Mouse (Mus musculus): ENCODE data around the gene Lrfn3. TPM values are rescaled to one million over a fixed set of nuclear protein-coding genes. Genes with fewer than 3 reads are reported as not detected.

Lrfn3 gene
- total and polyA plus RNA-seq, 3 experiments, result 0.08 TPM; not detected in 2

DNA sequence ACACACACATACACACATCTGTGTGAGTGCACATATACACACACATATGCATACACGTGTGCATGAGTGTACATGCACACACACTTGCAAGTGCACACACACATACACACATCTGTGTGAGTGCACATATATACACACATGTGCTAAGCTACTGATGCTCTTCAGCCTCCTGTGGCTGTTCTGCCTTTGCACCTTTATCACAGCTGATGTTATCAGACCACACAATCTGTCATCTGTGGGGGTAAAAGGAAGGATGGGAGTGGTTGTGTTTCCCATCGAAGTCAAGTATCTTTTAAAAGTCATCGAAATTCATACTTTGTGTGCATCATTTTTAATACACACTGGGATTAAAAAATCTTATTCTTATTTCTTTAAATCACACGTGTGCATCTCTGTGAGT, 39.8 kb upstream of the Lrfn3 start:
- Histone ChIP-seq H3K79me2 (replicated peaks; ENCODE audit: control insufficient read depth, extremely low read depth, insufficient read depth, poor library complexity, severe bottlenecking) (no peaks in the 10 kb centered on the region), H3K27ac (ENCODE audit: insufficient read depth, low read depth) (no peak overlapping the region), H3K4me1 (ENCODE audit: control insufficient read depth in 1 of 2, insufficient read depth in 2 of 2) (no peaks in the 10 kb centered on the region; a peak in 1 of 4 replicates), H3K4me3 (replicated peaks in 1 of 3; ENCODE audit: low read depth in 2 of 3, low read length in 2 of 3, poor library complexity in 1 of 3) (no peak overlapping the region), H3K36me3 (replicated peaks in 1 of 2; ENCODE audit: control insufficient read depth in 1 of 2, insufficient read depth in 1 of 2, low read length in 1 of 2) (no peaks in the 10 kb centered on the region), H3K9me3 (replicated peaks; ENCODE audit: low read length) (peaks cover 2% of the 10 kb centered on the region), H3K9ac (ENCODE audit: insufficient read depth, low read depth) (no peak overlapping the region), H3K4me2 (ENCODE audit: insufficient read depth, low read depth, poor library complexity, severe bottlenecking) (no peak overlapping the region), H3K27me3 (replicated peaks) (no peaks in the 10 kb centered on the region)
- in situ Hi-C loops (cut with MboI; ENCODE audit: low pct_ligation_motif_present, low pct_unique_long_range_greater_than_20kb, low sequenced_read_pairs), result no loop called here
- TF ChIP-seq MAX (IDR thresholded peaks at IDR 0.05; ENCODE audit: low read length) (no peak), GABPA (IDR thresholded peaks at IDR 0.05; ENCODE audit: insufficient replicate concordance, low read depth, low read length) (no peak), ELF1 (IDR thresholded peaks at IDR 0.05; ENCODE audit: low read depth, low read length) (no peak)
- DNase-seq (ENCODE audit: extremely low read depth), result no peak
- dilution Hi-C loops (cut with MboI; ENCODE audit: extremely low pct_ligation_motif_present, extremely low pct_unique_long_range_greater_than_20kb, low sequenced_read_pairs), result no loop called here

DNA sequence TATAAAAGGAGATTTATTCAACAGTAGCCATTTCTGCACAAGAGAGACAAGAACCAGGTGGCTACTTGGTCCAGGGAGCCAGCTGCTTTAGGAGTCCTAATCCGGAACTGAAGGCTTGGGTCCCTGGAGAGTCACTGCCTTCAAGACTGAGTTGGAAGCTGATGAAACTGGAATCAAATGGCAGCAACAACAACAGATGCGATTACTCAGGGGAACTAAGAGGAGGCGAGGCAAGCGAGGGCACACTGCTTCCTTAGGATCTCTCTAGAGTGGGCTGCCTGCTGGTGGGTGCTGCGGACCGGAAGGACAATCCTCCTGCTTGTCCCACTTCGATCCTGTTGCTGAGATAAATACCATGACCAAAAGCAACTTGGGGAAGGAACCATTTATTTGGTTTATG, 37.1 kb upstream of the Lrfn3 start:
- in situ Hi-C loops (cut with MboI; ENCODE audit: low pct_ligation_motif_present, low pct_unique_long_range_greater_than_20kb, low sequenced_read_pairs), result no loop called here
- dilution Hi-C loops (cut with MboI; ENCODE audit: extremely low pct_ligation_motif_present, extremely low pct_unique_long_range_greater_than_20kb, low sequenced_read_pairs), result no loop called here
- Histone ChIP-seq H3K4me3 (replicated peaks in 1 of 3; ENCODE audit: low read depth in 2 of 3, low read length in 2 of 3, poor library complexity in 1 of 3) (no peak overlapping the region), H3K27me3 (replicated peaks) (no peaks in the 10 kb centered on the region), H3K27ac (ENCODE audit: insufficient read depth, low read depth) (no peak overlapping the region), H3K36me3 (replicated peaks in 1 of 2; ENCODE audit: control insufficient read depth in 1 of 2, insufficient read depth in 1 of 2, low read length in 1 of 2) (no peaks in the 10 kb centered on the region), H3K4me2 (ENCODE audit: insufficient read depth, low read depth, poor library complexity, severe bottlenecking) (no peak overlapping the region), H3K79me2 (replicated peaks; ENCODE audit: control insufficient read depth, extremely low read depth, insufficient read depth, poor library complexity, severe bottlenecking) (no peaks in the 10 kb centered on the region), H3K4me1 (ENCODE audit: control insufficient read depth in 1 of 2, insufficient read depth in 2 of 2) (peaks cover 0 to under 1% of the 10 kb centered on the region in 2 experiments; a peak in 2 of 4 replicates), H3K9ac (ENCODE audit: insufficient read depth, low read depth) (no peak overlapping the region), H3K9me3 (replicated peaks; ENCODE audit: low read length) (no peaks in the 10 kb centered on the region)
- no peak for TF ChIP-seq USF1 (IDR thresholded peaks at IDR 0.05; ENCODE audit: low read depth, low read length)
- no peak for TF ChIP-seq MAX (IDR thresholded peaks at IDR 0.05; ENCODE audit: low read length)
- no peak for TF ChIP-seq MAFK (IDR thresholded peaks at IDR 0.05; ENCODE audit: insufficient replicate concordance, low read length)
- TF ChIP-seq MYC (IDR thresholded peaks at IDR 0.05; ENCODE audit: low read depth, low read length), result no peak
- no peak for TF ChIP-seq EP300 (IDR thresholded peaks at IDR 0.05; ENCODE audit: low read length)
- no peak for TF ChIP-seq UBTF (IDR thresholded peaks at IDR 0.05; ENCODE audit: low read depth, low read length)
- no peak for TF ChIP-seq IRF4 (IDR thresholded peaks at IDR 0.05; ENCODE audit: low read depth, low read length)
- TF ChIP-seq RCOR1 (conservative IDR thresholded peaks at IDR 0.05; ENCODE audit: low read depth, low read length), result no peak
- TF ChIP-seq JUN (IDR thresholded peaks at IDR 0.05; ENCODE audit: insufficient read depth, low read depth, low read length), result no peak
- TF ChIP-seq MXI1 (IDR thresholded peaks at IDR 0.05; ENCODE audit: low read depth, low read length), result no peak
- TF ChIP-seq JUND (conservative IDR thresholded peaks at IDR 0.05; ENCODE audit: low read depth, low read length), result no peak
- no peak for TF ChIP-seq ZNF384 (IDR thresholded peaks at IDR 0.05; ENCODE audit: low read depth, low read length)
- no peak for TF ChIP-seq CHD2 (IDR thresholded peaks at IDR 0.05; ENCODE audit: low read length)
- no peak for TF ChIP-seq NRF1 (IDR thresholded peaks at IDR 0.05; ENCODE audit: low read depth, low read length)
- TF ChIP-seq HCFC1 (IDR thresholded peaks at IDR 0.05; ENCODE audit: low read depth, low read length), result no peak
- TF ChIP-seq MAZ (IDR thresholded peaks at IDR 0.05; ENCODE audit: low read depth, low read length), result no peak
- no peak for DNase-seq (ENCODE audit: extremely low read depth)

Data from CH12.LX (cell line).